Mouse (Mus musculus) olfactory bulb, adult 2 months (tissue): ENCODE results near the gene Trp53bp2. TPM values are rescaled to one million over a fixed set of nuclear protein-coding genes. Genes with fewer than 3 reads are reported as not detected.

ENCODE experiments used
- H3K27ac ChIP-seq: fragments of 200-500 bp; 2 replicates; pipeline ENCODE4 v1.5.1; 2012; ENCODE audit warnings: low read depth, low read length; ENCODE audit not compliant: insufficient read depth
- H3K4me1 ChIP-seq: fragments of 200-500 bp; 2 replicates; pipeline ENCODE4 v1.6.1; 2012; ENCODE audit warnings: low read length; ENCODE audit not compliant: control insufficient read depth, insufficient read depth
- H3K4me3 ChIP-seq: fragments of 200-500 bp; 2 replicates; pipeline ENCODE4 v1.5.1; 2012; ENCODE audit warnings: mild to moderate bottlenecking, low read depth, low read length, moderate library complexity; ENCODE audit not compliant: insufficient read depth
- CTCF ChIP-seq: fragments of 200-500 bp; IDR thresholded peaks from 2 replicates; pipeline ENCODE4 v1.5.1; 2012; ENCODE audit warnings: low read depth, mild to moderate bottlenecking, low read length, moderate library complexity; ENCODE audit not compliant: insufficient read depth
- POLR2A ChIP-seq: fragments of 200-500 bp; IDR thresholded peaks from 2 replicates; pipeline ENCODE4 v1.6.1; 2012; ENCODE audit warnings: mild to moderate bottlenecking, low read depth, low read length, moderate library complexity; ENCODE audit not compliant: insufficient read depth
- WGBS: fragments of 180-500 bp; shearing (Covaris S2); methylation state at CpG from one replicate; pipeline ENCODE4 v1.1.7; 2018; 5-methylcytosine and 5-hydroxymethylcytosine counted together
- polyA plus RNA-seq: library from polyadenylated mRNA; stranded (reverse); fragments of >200 nt; gene quantifications from 2 replicates; pipeline ENCODE4 v1.2.4, GENCODE M21; 2012; ENCODE audit warnings: low replicate concordance; ENCODE audit not compliant: missing spikeins, insufficient read depth, insufficient read length

Trp53bp2 gene
- polyA plus RNA-seq, 1 experiment: not detected

- no peak for TF ChIP-seq CTCF
- no peak for TF ChIP-seq POLR2A
- peak overlapping the region; percentile 50; the same call in 1 of the 2 replicates for H3K27ac ChIP-seq
- peaks cover 6% of the 10 kb centered on the region; the same call in 1 of the 2 replicates for H3K4me1 ChIP-seq
- no peak overlapping the region for H3K4me3 ChIP-seq
- 71% methylated on average over 12 of the region's 12 CpGs for WGBS
These were observed 74.9 kb downstream of the Trp53bp2 start for GRCm38 (mm10) chr1:182483910-182484274.

- WGBS: 81% methylated on average over 10 of the region's 10 CpGs
- Histone ChIP-seq H3K4me1 (peaks cover 41% of the 10 kb centered on the region), H3K4me3 (no peak overlapping the region), H3K27ac (peak overlapping the region; percentile 34; the same call in 1 of the 2 replicates)
- TF ChIP-seq CTCF (no peak), POLR2A (no peak)
These were observed 79.5 kb downstream of the Trp53bp2 start for GRCm38 (mm10) chr1:182488503-182488902.

DNA sequence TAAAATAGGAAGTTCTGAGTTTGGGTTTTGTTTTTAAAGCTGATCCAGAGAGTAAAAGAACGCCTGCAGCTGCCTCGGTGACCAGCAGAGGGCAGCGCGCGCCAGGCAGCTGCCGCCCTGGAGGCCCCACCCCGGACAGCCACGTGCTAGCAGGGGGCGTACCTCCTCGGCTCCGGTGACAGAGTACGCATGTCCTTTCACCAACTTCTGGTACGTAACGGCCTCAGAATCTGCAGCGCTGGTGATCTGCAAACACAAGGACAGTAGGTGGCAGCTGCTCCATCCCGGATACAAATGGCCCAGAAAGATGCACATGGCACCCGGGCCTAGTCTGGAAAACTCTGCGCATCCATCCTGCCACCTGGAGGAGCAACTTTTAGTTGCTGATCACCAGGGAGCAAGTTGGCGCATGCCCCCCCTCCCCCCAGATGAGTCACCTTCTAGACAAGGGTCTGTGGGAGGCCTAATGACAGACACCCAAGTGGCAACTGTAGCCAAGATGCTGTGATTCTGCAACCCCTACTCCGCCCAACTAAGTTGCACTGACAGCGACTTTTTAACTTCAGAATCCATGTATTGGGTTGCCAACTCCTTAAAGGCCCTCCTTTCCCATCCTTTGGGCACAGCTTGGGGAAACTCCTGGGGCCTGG, 81.0 kb downstream of the Trp53bp2 start:
- peak overlapping the region; percentile 42 for H3K27ac ChIP-seq
- peak overlapping the region; percentile 12 for H3K4me3 ChIP-seq
- TF ChIP-seq CTCF (peak; percentile 93), POLR2A (no peak)
- peaks cover 51% of the 10 kb centered on the region for H3K4me1 ChIP-seq
- 6% methylated on average over 21 of the region's 21 CpGs for WGBS

DNA sequence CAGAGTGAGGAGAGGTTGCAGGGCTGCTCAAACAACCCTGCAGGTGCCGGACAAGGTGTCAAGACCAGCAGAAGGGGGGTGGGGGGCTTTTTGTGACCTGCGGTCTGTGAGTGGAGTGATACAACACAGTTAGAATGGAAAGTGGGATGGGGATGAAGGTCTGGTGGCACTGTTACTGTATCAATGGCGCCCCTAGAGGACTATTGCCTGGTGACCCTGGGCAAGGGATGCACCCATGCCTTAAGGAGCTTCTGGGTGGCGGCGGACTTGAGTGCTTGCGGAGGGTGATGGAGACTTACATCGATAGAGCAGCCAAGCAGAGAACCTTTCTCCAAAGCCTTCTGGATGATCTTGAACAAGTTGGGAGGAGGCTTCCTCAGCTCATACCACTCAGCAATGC, 81.6 kb downstream of the Trp53bp2 start:
- TF ChIP-seq CTCF: no peak
- no peak for TF ChIP-seq POLR2A
- Histone ChIP-seq H3K4me3 (no peak overlapping the region), H3K27ac (peak overlapping the region; percentile 42), H3K4me1 (peaks cover 51% of the 10 kb centered on the region)
- 82% methylated on average over 7 of the region's 7 CpGs for WGBS

DNA sequence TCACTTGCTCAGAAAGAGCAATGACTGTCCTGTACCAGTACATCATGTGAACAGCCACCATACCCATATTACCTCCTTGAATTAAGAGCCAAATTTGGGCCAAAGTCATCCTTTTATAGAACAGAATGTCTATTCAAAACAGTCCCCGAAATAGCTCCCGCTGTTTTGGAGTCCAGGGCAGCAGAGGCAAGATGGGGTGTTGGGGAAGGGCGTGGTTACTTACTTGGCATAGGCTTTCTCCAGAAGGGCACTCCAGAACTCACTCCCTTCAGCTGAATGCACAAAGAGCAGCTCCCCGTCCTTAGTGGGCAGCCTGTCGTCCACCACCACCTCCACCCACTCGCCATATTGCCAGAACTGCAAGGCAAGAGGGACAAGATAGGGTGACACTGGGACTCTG, 82.9 kb downstream of the Trp53bp2 start:
- WGBS: 81% methylated on average over 6 of the region's 6 CpGs
- Histone ChIP-seq H3K4me1 (peaks cover 59% of the 10 kb centered on the region), H3K4me3 (no peak overlapping the region), H3K27ac (0 out of 2 replicates have a peak overlapping the region, but pooled peaks have one; percentile 18)
- TF ChIP-seq CTCF: no peak
- no peak for TF ChIP-seq POLR2A

GRCm38 (mm10) chr1:182494285-182495145, 85.5 kb downstream of the Trp53bp2 start:
- H3K4me1 ChIP-seq: peaks cover 58% of the 10 kb centered on the region
- H3K27ac ChIP-seq: no peak overlapping the region
- 63% methylated on average over 17 of the region's 17 CpGs for WGBS
- H3K4me3 ChIP-seq: no peak overlapping the region
- no peak for TF ChIP-seq POLR2A
- no peak for TF ChIP-seq CTCF

DNA sequence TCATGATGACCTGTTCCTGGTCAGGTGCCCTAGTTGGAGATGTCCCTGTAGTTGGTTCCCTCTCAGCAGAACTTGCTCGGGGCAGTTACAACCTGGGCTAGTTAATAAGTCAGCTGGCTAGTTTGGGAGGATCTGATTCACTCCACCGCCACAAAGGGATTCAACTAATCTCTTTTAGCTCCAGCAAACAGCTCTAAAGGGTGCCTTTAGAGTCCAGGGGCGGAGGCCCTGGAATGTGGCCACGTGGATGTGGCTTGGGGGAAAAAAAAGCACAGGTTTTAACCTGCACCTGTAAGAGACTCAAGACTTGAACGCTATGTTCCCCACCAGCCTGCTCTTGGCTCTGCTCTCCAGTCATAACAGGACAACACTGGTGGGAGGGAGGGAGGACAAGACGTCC, 87.7 kb downstream of the Trp53bp2 start:
- TF ChIP-seq CTCF: no peak
- TF ChIP-seq POLR2A: no peak
- no peak overlapping the region for H3K4me3 ChIP-seq
- no peak overlapping the region for H3K27ac ChIP-seq
- whole genome bisulfite sequencing: 71% methylated on average over 6 of the region's 6 CpGs
- peaks cover 55% of the 10 kb centered on the region for H3K4me1 ChIP-seq

DNA sequence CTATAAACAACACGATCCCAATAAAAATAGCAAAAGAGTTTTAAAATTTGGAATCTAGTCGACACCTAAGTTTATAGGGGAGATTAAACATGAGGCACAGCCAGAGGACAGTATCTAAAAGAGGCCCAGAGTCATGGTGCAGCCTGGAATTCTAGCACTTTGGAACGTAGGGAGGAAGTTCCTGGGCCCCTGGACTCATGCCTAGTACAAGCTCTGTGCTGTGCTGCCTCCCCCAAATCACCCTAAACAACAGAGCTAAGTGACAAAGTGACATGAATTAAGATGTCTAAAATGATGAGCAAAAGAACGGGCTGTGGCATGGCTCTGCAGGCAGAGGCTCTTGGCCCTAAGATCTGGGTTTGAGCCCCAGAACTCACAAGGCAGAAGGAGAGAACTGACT, 88.8 kb downstream of the Trp53bp2 start:
- Histone ChIP-seq H3K4me3 (no peak overlapping the region), H3K27ac (no peak overlapping the region), H3K4me1 (peaks cover 58% of the 10 kb centered on the region)
- 62% methylated on average over 4 of the region's 4 CpGs for WGBS
- TF ChIP-seq POLR2A (no peak), CTCF (no peak)
